Mouse (Mus musculus) adrenal gland, adult 18-20 months (tissue): Measurements from ENCODE around the gene Olfr91. TPM values are rescaled to one million over a fixed set of nuclear protein-coding genes. Genes with fewer than 3 reads are reported as not detected.
A peak's percentile ranks its signal among the peaks of the same experiment; 100 is the strongest.
"Not testable (repeated sequence)": the region's sequence is repeated elsewhere in the genome, so short reads cannot be mapped to it uniquely, and the experiment has no call there.

ENCODE experiments used
- DNase-seq, 2 experiments: peaks; one replicate each; pipeline ENCODE4 v3.0.0; 2021 to 2022; ENCODE audit warnings: low spot score in 2 of 2
- long read RNA-seq, 2 experiments: library from polyadenylated mRNA; stranded (forward); transcript quantifications; one replicate each; pipeline ENCODE4 v2.0.0; 2021
- total RNA-seq, 2 experiments: library from RNA; stranded (reverse); gene quantifications; 1 replicate in 1 of 2; 2 replicates in 1 of 2; pipeline ENCODE4 v1.2.3; 2021

The Olfr91 gene
- not detected for total RNA-seq
- long read RNA-seq, experiment 1: 0 reads
- long read RNA-seq, experiment 2: 0 reads

GRCm38 (mm10) chr17:37098178-37098577 lies at the start of gene Olfr91:
Olfr91 (minus strand) TSS chr17:37098278.
- no peak for DNase-seq

DNA sequence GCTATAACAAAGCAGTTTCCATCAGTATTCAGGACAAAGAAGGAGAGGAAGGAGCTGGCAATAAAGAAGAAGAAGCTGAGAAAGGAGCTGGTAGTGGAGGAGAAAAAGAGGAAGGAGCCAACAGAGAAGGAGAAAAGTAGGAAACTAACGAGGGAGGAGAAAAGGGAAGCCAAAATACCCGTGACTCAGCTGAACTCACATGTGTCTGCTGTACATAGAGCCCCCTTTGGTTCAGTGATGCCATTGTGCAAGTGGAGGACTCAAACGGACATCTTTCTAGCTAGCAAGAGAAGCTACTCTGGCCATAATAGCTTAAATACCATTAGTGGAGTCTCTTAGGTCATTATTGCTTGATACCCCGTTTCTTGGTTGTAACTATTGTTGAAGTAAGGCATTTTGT lies 33.3 kb upstream of the Olfr91 start:
- DNase-seq: not testable (repeated sequence)

DNA sequence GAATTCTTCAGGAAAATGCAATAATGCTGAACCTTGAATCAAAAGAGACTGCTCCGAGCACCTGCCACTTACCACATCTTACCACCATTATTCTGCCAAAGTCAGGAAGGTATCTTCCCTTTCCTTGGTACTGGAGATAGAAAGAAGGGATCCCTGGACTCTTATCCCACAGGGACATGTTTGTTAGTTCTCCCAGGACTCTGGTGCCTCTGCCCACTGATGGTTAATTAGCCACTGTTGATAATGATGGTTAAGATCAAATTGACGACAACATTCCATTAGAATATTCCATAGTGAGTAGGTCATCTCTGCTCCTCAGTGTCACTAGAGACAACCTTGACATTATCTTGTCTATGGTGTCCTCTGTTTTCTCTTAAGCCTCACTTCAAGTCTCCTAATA lies 21.9 kb upstream of the Olfr91 start, which contains the start of gene Olfr92:
Gene Olfr92 (minus strand): TSS at position 101 of the 400 bp plus-strand sequence.
- no peak for DNase-seq

DNA sequence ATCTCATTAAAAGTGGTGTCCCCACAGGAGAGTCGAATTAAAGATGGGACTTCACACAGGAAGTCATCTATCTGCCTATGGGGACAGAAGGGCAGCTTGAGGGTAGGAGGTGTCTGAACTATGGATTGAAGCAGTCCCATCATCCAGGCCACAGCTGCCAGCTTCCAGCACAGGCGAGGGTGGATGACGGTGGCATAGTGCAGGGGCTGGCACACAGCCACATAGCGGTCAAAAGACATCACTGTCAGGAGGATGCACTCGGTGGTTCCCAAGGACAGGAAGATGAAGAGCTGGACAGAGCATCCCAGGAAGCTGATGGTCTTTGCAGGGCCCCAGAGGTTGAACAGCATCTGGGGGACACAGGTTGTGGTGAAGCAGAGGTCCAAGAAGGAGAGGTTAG lies 4.8 kb downstream of the Olfr91 start:
- no peak for DNase-seq

GRCm38 (mm10) chr17:37092198-37092597 lies 5.9 kb downstream of the Olfr91 start:
- DNase-seq: no peak

DNA sequence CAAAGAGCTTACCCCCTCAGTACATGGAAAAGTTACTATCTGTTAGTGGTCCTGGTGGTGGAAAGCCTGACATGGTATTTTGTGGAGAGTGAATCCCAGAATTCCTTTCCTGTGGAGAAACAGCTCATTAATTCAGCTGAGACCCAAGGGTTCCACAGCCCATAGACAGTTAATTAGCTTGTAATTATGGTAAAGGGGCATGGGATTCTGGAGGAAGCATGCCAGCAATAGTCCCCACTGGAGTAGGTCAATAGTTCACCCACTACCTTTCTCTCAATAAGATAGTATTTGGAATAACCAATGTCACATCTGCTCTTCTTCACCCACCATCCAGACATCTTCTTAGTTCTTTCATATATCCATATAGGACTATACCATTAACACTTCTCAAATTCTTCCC lies 9.7 kb downstream of the Olfr91 start, which contains the start of gene Olfr90:
Gene Olfr90 (minus strand): TSS at position 101 of the 400 bp plus-strand sequence.
- no peak for DNase-seq

- no peak for DNase-seq
Observed at GRCm38 (mm10) chr17:37085545-37085944, 12.5 kb downstream of the Olfr91 start.

DNA sequence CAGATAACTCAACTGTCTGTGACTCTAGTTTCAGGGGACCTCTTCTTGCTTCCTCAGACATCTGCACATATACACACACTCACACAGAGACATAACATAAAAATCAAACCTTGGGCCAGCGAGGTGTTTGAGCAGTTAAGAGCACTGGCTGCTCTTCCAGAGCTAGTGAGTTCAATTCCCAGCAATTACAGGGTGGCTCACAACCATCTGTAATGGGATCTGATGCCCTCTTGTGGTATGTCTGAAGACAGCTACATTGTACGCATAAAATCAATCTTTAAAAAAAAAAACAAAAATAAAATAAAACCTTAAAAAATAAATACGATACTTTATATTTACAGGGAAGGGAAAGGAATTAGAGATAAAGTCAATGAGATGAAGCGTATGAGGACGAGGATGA lies 13.4 kb downstream of the Olfr91 start:
- DNase-seq: no peak

DNA sequence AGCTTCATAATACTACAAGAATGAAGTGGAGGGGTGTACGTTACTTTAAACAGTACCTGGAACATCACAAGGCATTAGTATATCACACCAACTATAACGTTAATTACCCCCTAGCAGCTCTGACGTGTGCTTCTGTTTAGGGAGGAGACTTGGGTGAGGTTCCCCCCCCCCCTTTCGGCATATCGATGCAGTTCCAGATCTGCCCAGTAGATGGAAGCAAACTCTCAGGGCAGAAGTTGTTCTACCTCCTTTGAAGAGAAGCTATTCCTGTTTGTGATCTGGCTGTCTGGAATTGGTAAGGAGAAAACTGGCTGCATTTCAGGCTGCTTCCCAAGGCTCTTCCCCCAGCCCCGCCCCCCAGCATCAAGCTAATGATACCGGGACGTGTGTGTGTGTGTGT lies 14.8 kb downstream of the Olfr91 start:
- DNase-seq: peak; percentile 60 to 61

DNA sequence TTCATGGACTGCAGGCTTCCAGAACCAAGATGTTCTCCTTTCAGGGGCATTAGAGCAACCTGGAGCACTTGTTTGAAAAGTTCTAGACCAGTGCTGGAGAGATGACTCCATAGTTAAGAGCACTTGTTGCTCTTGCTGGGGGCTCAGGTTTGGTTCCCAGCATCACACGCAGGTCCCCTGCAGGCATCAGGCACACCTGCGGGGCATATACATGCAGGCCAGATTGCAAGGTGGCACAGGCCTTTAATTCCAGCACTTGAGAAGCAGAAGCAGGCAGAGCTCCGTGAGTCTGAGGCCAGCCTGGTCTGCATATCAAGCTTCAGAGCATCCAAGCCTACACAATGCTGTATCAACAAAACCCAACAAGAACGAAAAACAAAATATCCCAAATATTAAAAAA lies 16.4 kb downstream of the Olfr91 start:
- DNase-seq: no peak

GRCm38 (mm10) chr17:37080119-37080518 lies 18.0 kb downstream of the Olfr91 start:
- DNase-seq: no peak

DNA sequence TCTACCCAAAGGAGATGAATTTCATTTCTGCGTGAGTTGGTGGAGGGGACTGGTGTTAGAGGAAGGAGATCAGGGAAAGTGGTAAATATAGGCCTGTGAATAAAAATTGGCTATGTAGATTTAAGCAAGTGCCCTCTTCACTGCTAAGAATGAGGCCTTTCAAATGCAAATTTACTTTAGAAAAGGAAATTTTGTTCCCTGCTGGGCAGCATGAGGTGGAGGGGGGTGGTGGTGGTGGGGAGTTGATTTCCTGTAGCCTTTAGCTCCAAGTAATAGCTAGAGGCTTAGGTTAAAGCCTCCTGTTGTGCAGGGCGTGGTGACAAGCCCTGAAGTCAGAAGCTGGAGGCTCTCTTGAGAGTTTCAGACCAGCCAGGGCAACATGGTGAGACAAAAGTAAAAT lies 19.1 kb downstream of the Olfr91 start:
- DNase-seq: no peak

GRCm38 (mm10) chr17:37078193-37078592 lies 19.9 kb downstream of the Olfr91 start:
- no peak for DNase-seq

DNA sequence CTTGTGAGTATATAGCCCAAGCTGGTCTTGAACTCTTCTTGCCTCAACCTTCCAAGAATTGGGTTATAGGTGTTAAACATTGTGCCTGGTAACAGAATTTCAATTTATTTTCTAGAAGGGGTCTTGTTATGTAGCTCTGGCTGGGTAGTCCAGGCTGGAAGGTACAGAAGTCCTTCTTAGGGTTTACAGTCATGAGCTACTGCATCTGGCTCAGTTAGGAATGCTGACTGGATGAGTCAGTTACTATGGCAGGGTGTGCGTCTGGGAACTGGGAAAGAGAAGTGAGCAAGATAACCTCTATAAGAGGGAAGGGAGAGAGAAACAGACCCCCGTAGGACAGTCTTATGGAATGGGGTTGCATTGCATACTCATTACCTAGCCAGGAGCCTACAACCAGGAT lies 22.3 kb downstream of the Olfr91 start:
- no peak for DNase-seq

DNA sequence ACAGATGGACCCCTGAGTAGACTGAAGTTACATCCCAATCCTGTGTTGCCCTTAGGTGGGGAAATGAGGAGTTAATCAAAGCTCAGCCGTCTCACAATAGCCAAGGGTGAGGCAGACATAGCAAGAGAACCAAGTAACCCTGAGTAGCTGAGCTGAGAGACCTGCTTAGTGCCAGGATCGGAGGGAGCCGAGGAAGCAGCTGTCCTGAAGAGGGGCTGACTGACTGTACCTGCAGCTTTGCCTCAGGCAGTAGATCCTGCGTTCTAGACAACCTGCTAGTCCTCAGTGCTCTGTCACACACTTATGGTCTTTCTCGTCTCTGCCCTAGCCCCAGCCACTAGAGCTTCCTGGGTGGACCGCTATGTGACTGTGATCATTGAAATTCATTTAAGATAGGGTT lies 22.9 kb downstream of the Olfr91 start:
- no peak for DNase-seq

- DNase-seq: no peak
Observed at GRCm38 (mm10) chr17:37072730-37073276, 25.3 kb downstream of the Olfr91 start.

DNA sequence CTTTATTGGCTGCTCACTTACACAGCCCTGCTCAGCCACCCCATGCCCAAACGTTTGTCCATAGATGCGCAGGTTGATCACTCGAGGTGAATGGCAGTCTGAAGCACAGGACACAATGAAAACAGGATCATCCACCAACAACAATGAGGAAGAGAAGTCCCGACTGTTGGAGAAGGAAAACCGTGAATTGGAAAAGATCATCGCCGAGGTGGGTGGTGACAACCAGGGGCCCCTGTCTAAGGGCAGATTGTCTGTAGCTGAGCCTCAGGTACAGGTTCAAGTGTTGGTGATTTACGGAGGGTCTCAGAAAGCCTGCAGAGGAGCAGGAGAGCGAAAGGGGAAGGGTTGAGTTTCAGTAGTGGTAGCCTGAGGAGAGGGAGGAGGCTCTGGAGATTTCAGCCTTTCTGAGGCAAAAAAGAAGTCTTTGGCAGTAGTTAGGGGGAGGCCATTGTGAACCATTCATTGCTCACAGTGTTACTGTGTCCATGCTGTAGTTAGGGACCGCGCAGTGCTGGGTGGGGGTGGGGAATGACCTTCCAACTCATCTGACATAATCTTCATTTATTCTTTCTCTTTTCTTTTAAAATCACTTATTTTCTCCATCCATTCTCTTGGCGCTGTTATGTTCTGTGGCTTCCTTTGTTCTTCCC lies 25.9 kb downstream of the Olfr91 start:
- no peak for DNase-seq

GRCm38 (mm10) chr17:37070121-37070520 lies 28.0 kb downstream of the Olfr91 start:
- DNase-seq: no peak

DNA sequence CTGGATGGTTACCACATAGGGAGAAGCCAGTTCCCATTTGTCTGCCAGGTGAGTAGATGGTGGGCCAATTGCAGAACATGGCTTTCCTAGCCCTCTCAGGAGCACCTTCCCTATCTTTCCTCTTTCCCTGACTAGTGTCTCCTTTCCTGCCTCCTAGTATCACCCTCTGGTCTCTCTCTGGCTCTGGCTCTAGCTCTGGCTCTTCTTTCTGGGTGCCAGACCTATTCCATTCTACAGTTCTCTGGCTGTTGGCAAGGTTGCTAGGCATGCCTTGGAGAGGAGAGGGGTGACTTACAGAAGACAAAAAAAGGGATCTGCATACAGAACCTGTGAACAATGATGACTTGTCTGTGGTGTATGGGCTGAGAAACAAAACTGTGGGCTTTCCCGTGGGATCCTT lies 30.2 kb downstream of the Olfr91 start:
- no peak for DNase-seq

DNA sequence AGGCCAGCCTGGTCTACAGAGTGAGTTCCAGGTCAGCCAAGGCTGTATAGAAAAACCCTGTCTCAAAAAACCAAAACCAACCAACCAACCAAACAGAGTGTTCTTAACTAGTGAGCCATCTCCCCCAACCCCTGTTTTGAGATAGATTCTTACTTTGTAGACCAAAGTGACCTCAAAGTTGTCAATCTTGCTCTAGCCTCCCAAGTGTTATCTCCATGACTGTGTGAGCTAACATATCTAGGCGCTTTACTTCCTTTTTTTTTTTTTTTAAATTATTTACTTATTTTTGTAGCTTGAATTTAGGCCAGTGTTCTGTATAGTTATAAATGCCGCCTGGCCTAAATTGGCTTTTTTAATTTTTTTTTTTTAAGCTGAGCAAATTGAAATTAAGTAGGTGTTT lies 32.1 kb downstream of the Olfr91 start:
- no peak for DNase-seq

DNA sequence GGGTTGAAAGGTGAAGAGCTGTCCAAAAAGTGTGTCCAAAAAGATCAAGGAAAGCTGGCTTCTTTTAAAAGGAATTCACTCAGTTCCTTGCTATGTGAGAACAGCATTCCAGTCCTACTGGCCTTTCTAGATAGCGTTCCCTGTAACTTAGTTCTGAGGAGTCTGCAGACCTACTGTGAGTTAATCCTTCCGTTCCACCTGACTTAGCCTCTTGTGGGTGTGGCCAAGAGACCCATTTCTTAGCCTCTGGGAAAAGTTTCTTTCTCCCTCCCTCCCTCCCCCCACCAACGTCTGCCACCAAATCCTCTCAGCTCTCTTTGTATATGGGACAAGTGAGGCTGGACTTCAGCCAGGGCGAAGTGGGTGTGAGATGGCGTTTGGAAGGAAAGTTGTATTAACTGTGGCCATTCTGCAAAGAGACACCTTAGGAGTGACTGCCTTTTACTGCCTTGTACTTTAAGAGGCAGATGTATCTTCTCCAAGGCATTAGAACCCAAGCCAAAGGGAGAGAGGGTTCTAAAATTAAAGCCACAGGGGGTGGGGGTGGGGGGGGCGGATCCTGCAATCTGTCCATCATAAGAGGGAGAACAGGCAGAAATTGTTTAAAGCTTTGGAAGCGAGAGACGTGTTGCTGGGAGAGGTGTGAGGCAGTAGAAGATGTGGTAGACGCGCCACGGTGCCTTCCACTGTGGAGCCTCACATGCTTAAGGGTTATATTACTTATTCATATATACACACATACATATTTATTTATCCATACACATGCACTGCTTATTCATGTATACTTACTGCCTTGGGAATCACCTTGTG lies 34.2 kb downstream of the Olfr91 start:
- no peak for DNase-seq

DNA sequence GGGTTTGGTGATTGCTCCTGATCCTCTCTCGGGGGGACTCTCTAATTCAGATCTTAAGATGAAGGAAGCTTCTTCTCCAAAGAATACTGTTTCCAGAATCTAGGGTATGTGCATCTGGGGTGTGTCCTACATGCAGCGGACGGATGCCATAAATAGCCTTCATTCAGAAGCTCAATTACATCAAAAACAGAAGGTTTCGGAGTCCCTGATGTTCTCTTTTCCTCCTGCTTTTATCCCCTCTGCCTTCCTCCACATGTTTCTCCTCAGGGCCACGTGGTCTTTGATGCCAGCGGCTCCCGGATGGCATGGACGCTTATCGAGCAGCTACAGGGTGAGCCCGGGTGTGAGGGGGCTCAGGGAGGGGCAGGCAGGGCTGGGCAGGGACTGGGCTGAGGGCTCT lies 35.0 kb downstream of the Olfr91 start:
- DNase-seq: no peak
